Mouse (Mus musculus): ENCODE results near the gene Ly6g6e. TPM values are rescaled to one million over a fixed set of nuclear protein-coding genes. Genes with fewer than 3 reads are reported as not detected.
A peak's percentile ranks its signal among the peaks of the same experiment; 100 is the strongest.
"Not testable (repeated sequence)": the region's sequence is repeated elsewhere in the genome, so short reads cannot be mapped to it uniquely, and the experiment has no call there.

Ly6g6e gene
- total RNA-seq, 2 experiments from 2014 or later = 3.8 to 3.9 TPM

- no peak for DNase-seq (ENCODE audit: low spot score in 2 of 2)
- intact Hi-C loops (cut with DNase I) = no loop called here
These were observed 18.0 kb downstream of the Ly6g6e start for GRCm38 (mm10) chr17:35094475-35095365.

- no peak for DNase-seq (ENCODE audit: low spot score in 2 of 2)
- intact Hi-C loops (cut with DNase I) = no loop called here
These were observed 19.9 kb downstream of the Ly6g6e start for GRCm38 (mm10) chr17:35096597-35096996.

- peak; percentile 59 to 60 for DNase-seq (ENCODE audit: low spot score in 2 of 2)
- intact Hi-C loops (cut with DNase I) = no loop called here
These were observed 20.5 kb downstream of the Ly6g6e start for GRCm38 (mm10) chr17:35097164-35097655.

DNA sequence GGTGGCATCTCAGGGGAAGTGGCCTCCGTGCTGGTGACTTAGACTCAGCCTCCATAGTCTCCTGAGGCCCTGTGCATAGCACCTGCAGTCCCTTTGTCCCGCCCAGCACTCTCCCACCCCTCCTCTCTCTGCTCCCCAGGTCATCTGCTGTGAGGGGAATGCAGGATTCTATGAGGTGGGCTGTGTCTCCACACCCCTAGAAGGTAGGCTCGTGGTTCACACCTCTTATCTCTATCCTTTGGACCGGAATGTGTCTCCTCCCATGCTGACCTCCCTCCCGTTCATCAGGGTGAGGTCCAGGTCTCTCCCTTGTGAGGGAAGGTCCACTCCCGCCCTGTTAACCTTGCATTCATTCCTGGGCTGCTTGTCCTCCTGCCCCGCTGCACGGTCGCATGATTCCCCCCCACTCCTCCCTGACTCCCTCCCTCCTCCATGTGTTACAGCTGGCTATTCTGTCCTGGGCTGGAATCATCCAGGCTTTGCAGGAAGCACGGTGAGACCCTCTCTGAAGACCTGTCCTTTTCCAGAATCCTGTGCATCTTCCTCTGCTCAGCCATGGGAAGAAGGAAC, 23.6 kb downstream of the Ly6g6e start:
- intact Hi-C loops (cut with DNase I) = no loop called here
- DNase-seq (ENCODE audit: low spot score in 2 of 2) = no peak

- DNase-seq (ENCODE audit: low spot score in 2 of 2) = no peak
- intact Hi-C loops (cut with DNase I) = no loop called here
These were observed 24.5 kb downstream of the Ly6g6e start for GRCm38 (mm10) chr17:35101161-35101560.

DNA sequence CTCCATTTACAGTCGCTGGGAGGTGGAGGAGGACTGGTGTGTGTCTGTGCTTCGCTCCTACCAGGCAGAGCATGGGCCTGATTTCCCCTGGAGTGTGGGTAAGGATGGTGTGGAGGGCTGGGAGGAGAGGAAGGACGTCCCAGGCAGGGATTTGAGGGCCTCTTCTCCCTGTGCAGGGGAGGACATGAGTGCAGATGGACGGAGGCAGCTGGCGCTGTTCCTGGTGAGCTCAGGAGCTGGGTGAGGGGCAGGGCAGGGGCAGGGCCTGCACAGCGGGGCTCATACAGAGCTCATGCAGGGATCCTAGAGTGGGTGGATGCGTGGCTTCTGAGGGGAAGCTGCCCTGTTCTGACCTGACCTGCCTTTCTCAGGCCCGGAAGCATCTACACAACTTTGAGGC, 25.6 kb downstream of the Ly6g6e start:
- intact Hi-C loops (cut with DNase I) = no loop called here
- no peak for DNase-seq (ENCODE audit: low spot score in 2 of 2)

DNA sequence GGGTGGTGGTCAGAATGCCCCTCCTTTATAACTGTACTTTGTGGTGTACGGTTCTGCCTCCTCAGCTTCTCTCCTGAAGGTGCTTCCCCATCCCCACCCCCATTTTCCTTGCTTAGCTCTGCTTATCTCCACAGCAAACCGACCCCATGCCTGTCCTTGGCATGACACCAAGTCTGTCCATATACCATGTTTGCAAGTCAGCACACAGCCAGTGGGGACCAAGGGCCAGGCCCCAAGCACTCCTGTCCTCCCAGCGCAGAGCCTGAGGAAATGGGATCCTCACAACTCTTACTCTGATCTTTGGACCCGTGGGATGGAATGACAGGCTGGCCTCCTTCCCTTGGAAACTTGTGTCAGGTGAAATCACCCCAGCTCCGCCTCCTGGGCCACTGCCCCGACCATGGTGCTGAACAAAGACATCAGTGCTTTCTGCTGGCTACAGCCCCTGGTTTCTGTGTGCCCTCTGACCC, 26.6 kb downstream of the Ly6g6e start:
- intact Hi-C loops (cut with DNase I) = no loop called here
- no peak for DNase-seq (ENCODE audit: low spot score in 2 of 2)

- intact Hi-C loops (cut with DNase I) = no loop called here
These were observed 27.4 kb downstream of the Ly6g6e start for GRCm38 (mm10) chr17:35104079-35104478.

DNA sequence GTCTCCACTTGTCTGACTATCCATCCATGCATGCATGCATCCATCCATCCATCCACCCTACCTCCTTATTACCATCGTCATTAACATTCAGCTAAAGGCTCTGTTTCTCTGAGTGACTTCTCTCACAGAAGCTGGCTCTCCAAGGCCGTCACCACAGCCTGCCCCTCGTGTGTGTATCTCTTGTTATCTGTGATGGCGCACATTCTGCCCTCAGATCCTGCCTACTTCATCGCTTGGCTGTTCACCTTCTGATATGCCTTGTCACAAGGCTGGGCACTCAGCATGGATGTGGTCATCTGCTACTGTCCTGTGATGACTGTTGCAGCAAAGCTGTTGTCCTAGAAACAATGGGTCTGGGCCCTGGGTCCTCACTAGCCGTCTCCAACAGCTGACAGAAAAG, 28.1 kb downstream of the Ly6g6e start:
- intact Hi-C loops (cut with DNase I) = no loop called here
- DNase-seq (ENCODE audit: low spot score in 2 of 2) = no peak

More at GRCm38 (mm10) chr17:35104079-35104478, 27.4 kb downstream of the Ly6g6e start:
- no peak for DNase-seq (ENCODE audit: low spot score in 2 of 2)

- intact Hi-C loops (cut with DNase I) = loop anchor here (1.0 kb wide), 1 partner anchor 85 kb away; no protein-coding TSS in a partner anchor
These were observed 29.2 kb downstream of the Ly6g6e start for GRCm38 (mm10) chr17:35105740-35106389.

GRCm38 (mm10) chr17:35106522-35106921, 29.8 kb downstream of the Ly6g6e start:
- intact Hi-C loops (cut with DNase I) = loop anchor here (1.0 kb wide), 1 partner anchor 85 kb away; no protein-coding TSS in a partner anchor
- no peak for DNase-seq (ENCODE audit: low spot score in 2 of 2)

More at GRCm38 (mm10) chr17:35105740-35106389, 29.2 kb downstream of the Ly6g6e start:
- no peak for DNase-seq (ENCODE audit: low spot score in 2 of 2)

- intact Hi-C loops (cut with DNase I) = no loop called here
- DNase-seq (ENCODE audit: low spot score in 2 of 2) = no peak
These were observed 31.4 kb downstream of the Ly6g6e start, which contains the start of gene Ly6g5c for GRCm38 (mm10) chr17:35108097-35108496. TSS of gene Ly6g5c (plus strand) at chr17:35108279.

DNA sequence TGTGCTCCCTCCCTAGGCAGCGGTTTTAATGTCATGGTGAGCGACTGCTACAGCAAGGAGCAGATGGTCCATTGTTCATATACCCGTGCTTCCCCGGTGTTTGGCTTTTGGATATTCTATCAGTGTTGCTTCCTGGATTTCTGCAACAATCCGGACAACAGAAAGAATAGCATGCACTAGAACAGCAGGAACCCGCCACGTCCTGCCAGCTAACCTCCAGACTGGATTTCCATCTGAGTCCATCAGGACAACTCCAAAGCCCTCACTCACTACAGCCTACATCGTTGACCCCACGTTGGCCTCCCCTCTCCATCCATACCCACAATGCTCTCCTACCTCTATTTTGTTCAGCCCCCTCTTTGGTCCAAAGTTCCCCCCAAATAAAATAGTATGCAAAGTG, 35.1 kb downstream of the Ly6g6e start:
- intact Hi-C loops (cut with DNase I) = no loop called here
- no peak for DNase-seq (ENCODE audit: low spot score in 2 of 2)

DNA sequence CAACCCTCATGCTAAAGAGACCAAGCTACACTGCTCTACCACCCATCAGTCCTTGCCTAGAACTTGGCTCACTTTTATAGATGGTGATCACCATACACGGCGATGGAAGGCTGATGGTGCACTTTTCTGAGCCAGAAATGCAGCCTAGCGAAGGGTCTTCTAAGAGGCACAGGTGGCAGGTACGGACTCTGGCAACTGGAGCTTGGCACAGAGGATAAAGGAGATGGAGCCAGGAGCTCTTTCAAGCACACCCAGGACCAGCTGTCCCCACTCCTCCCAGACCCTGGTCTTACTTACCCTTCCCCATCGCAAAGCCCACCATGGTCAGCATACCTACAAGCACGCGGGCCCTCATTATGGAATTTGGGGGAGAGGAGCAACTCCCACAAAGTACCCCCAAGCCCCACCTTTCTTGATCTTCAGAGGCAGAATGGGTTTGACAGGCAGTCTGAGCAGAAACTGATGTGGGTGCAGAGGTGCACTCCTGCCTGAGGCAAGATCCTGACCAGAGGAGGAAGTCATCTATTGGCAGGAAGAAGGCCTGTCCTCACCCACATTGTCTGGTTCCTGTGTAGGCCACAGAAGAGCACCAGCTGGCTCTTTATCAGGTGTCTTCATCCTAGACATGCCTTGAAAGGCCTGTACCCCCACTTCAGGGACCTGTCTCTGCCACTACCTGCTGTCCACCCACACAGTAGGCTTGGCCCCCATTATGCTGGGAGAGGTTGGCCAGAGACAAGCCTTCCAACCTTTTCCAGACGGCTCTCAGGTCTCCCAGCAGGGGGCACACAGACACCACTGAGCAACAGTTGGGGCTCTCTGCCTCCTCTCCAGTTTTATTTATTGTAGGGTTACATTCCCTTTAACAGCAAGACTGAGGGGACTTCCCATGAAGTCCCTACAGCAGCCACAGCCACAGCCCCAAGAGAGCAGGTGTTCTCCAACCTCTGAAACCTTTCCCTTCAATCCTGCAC, 38.6 kb downstream of the Ly6g6e start, which contains the start of gene Ly6g5b:
Gene Ly6g5b, minus strand, starts transcription at position 383 of the 974 bp plus-strand sequence.
- intact Hi-C loops (cut with DNase I) = no loop called here
- no peak for DNase-seq (ENCODE audit: low spot score in 2 of 2)

DNA sequence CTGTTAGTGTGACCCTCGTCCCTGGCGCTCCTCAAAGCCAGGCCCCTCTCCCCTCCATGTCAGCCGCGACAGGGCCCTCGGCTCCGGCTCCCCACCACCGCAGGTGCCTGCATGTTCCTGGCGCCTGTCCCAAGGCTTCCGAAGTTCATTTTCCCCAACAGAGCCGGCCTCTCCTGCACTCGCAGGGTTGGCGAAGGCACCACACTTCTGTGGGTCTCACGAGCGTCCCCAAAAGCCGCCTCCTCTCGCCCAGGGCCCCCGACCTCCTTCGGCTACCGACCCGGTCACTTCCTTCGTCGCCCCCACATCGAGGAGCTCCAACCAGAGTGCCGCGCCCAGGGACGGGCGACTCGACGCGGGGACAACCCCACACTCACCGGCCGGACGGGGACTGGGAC, 44.0 kb downstream of the Ly6g6e start:
- DNase-seq (ENCODE audit: low spot score in 2 of 2) = no peak
- intact Hi-C loops (cut with DNase I) = loop anchor here (5.0 kb wide), 2 partner anchors 98 to 117 kb away; partner anchors contain the start of gene Nfkbil1

- peak; percentile 98 for DNase-seq (ENCODE audit: low spot score in 2 of 2)
- intact Hi-C loops (cut with DNase I) = loop anchor here (5.0 kb wide), 2 partner anchors 99 to 116 kb away; partner anchors contain the start of gene Nfkbil1
These were observed 44.6 kb downstream of the Ly6g6e start, which contains the start of gene Gpank1 for GRCm38 (mm10) chr17:35121143-35121799. TSS of gene Gpank1 (plus strand) at chr17:35121455.

- DNase-seq (ENCODE audit: low spot score in 2 of 2) = peak; percentile 67 to 69
- intact Hi-C loops (cut with DNase I) = loop anchor here (5.0 kb wide), 2 partner anchors 100 to 115 kb away; partner anchors contain the start of gene Nfkbil1
These were observed 45.2 kb downstream of the Ly6g6e start, which contains the start of gene Csnk2b for GRCm38 (mm10) chr17:35121871-35122303. TSS of gene Csnk2b (minus strand) at chr17:35122053.

DNA sequence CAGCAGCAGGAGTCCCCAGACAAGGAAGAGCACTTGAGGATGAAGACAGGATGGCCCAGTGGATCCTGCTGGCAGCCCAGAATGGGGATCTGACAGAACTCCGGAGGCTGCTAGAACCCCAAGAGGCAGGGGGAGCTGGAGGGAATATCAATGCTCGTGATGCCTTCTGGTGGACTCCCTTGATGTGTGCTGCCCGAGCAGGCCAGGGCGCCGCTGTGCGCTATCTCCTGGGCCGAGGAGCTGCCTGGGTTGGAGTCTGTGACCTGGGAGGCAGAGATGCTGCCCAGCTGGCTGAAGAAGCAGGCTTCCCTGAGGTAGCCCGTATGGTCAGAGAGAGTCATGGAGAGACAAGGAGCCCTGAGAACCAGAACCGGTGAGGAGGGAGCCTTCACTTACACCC, 46.6 kb downstream of the Ly6g6e start:
- DNase-seq (ENCODE audit: low spot score in 2 of 2) = not testable (repeated sequence)
- intact Hi-C loops (cut with DNase I) = loop anchor here (5.0 kb wide), 2 partner anchors 101 to 114 kb away; partner anchors contain the start of gene Nfkbil1
